Mouse (Mus musculus): ENCODE data around the gene Rnf214.

GRCm38 (mm10) chr9:45869181-45869580, 37.5 kb downstream of the Rnf214 start:
- TF ChIP-seq CTCF (IDR thresholded peaks at IDR 0.05; ENCODE audit: control insufficient read depth, insufficient read depth, low read length) (no peak), POLR2A (IDR thresholded peaks at IDR 0.05; ENCODE audit: borderline replicate concordance, control insufficient read depth, low read depth, low read length) (no peak)

All from bone marrow, adult 2 months (tissue).